Mouse (Mus musculus) adrenal gland, adult 10 weeks (tissue): Measurements from ENCODE around the gene Gldc. TPM values are rescaled to one million over a fixed set of nuclear protein-coding genes. Genes with fewer than 3 reads are reported as not detected.

ENCODE experiments used
- polyA plus RNA-seq: library from polyadenylated mRNA; stranded (reverse); fragments of 350-450 nt; fragmentation: Illumina TruSeq; extraction: RNeasy Lipid Tissue Mini Kit (QIAGEN cat#74804); gene quantifications from one replicate; pipeline ENCODE4 v1.2.3, GENCODE M21; 2014; ENCODE audit warnings: low read depth, low replicate concordance

The Gldc gene
- polyA plus RNA-seq = 0.99 TPM

GRCm38 (mm10) chr19:30174919-30175571, at the start of gene Gldc:
TSS of gene Gldc (minus strand) at chr19:30175429.

Other genes starting within 250 kb of the Gldc start
- not detected for gene Trpd52l3, start 171.6 kb downstream of the Gldc start, polyA plus RNA-seq
- 75.6 TPM for gene Uhrf2, start 144.9 kb downstream of the Gldc start, polyA plus RNA-seq
- not detected for gene Mbl2, start 57.5 kb upstream of the Gldc start, polyA plus RNA-seq